Mouse (Mus musculus): ENCODE measurements around the gene Ap1g1. TPM values are rescaled to one million over a fixed set of nuclear protein-coding genes. Genes with fewer than 3 reads are reported as not detected.

The Ap1g1 gene
- polyA plus RNA-seq, 1 experiment = 68.4 TPM

- Histone ChIP-seq H3K4me1 (ENCODE audit: control insufficient read depth, insufficient read depth, low read length) (peaks cover 4% of the 10 kb centered on the region), H3K27ac (ENCODE audit: insufficient read depth, low read length) (peak overlapping the region; percentile 94), H3K4me3 (ENCODE audit: insufficient read depth, low read length) (peak overlapping the region; percentile 96)
- TF ChIP-seq CTCF (IDR thresholded peaks at IDR 0.05; ENCODE audit: extremely low read depth, insufficient read depth, low read length) = no peak
- TF ChIP-seq POLR2A (IDR thresholded peaks at IDR 0.05; ENCODE audit: extremely low read depth, insufficient read depth, low read length) = no peak
Observed at GRCm38 (mm10) chr8:109778993-109779421, 653 bp downstream of the Ap1g1 start.

- Histone ChIP-seq H3K4me1 (ENCODE audit: control insufficient read depth, insufficient read depth, low read length) (peaks cover 4% of the 10 kb centered on the region), H3K27ac (ENCODE audit: insufficient read depth, low read length) (peak overlapping the region; percentile 94; the same call in 1 of the 2 replicates), H3K4me3 (ENCODE audit: insufficient read depth, low read length) (peak overlapping the region; percentile 96)
- TF ChIP-seq CTCF (IDR thresholded peaks at IDR 0.05; ENCODE audit: extremely low read depth, insufficient read depth, low read length) (no peak), POLR2A (IDR thresholded peaks at IDR 0.05; ENCODE audit: extremely low read depth, insufficient read depth, low read length) (no peak)
Observed at GRCm38 (mm10) chr8:109779431-109780228, 1.3 kb downstream of the Ap1g1 start.

GRCm38 (mm10) chr8:109780548-109780947, 2.2 kb downstream of the Ap1g1 start:
- Histone ChIP-seq H3K4me1 (ENCODE audit: control insufficient read depth, insufficient read depth, low read length) (peaks cover 4% of the 10 kb centered on the region), H3K27ac (ENCODE audit: insufficient read depth, low read length) (no peak overlapping the region), H3K4me3 (ENCODE audit: insufficient read depth, low read length) (no peak overlapping the region; the same call in 1 of the 2 replicates)
- no peak for TF ChIP-seq CTCF (IDR thresholded peaks at IDR 0.05; ENCODE audit: extremely low read depth, insufficient read depth, low read length)
- no peak for TF ChIP-seq POLR2A (IDR thresholded peaks at IDR 0.05; ENCODE audit: extremely low read depth, insufficient read depth, low read length)

GRCm38 (mm10) chr8:109790938-109791337, 12.6 kb downstream of the Ap1g1 start:
- no peak overlapping the region for H3K27ac ChIP-seq (ENCODE audit: insufficient read depth, low read length)
- no peak overlapping the region for H3K4me3 ChIP-seq (ENCODE audit: insufficient read depth, low read length)
- H3K4me1 ChIP-seq (ENCODE audit: control insufficient read depth, insufficient read depth, low read length) = no peaks in the 10 kb centered on the region; the same call in 1 of the 2 replicates
- no peak for TF ChIP-seq POLR2A (IDR thresholded peaks at IDR 0.05; ENCODE audit: extremely low read depth, insufficient read depth, low read length)
- TF ChIP-seq CTCF (IDR thresholded peaks at IDR 0.05; ENCODE audit: extremely low read depth, insufficient read depth, low read length) = no peak

- Histone ChIP-seq H3K4me1 (ENCODE audit: control insufficient read depth, insufficient read depth, low read length) (peaks cover 2% of the 10 kb centered on the region; the same call in 1 of the 2 replicates), H3K4me3 (ENCODE audit: insufficient read depth, low read length) (no peak overlapping the region), H3K27ac (ENCODE audit: insufficient read depth, low read length) (no peak overlapping the region)
- TF ChIP-seq POLR2A (IDR thresholded peaks at IDR 0.05; ENCODE audit: extremely low read depth, insufficient read depth, low read length) (no peak), CTCF (IDR thresholded peaks at IDR 0.05; ENCODE audit: extremely low read depth, insufficient read depth, low read length) (no peak)
Observed at GRCm38 (mm10) chr8:109795166-109795565, 16.8 kb downstream of the Ap1g1 start.

- no peak for TF ChIP-seq CTCF (IDR thresholded peaks at IDR 0.05; ENCODE audit: extremely low read depth, insufficient read depth, low read length)
- TF ChIP-seq POLR2A (IDR thresholded peaks at IDR 0.05; ENCODE audit: extremely low read depth, insufficient read depth, low read length) = no peak
- H3K4me3 ChIP-seq (ENCODE audit: insufficient read depth, low read length) = no peak overlapping the region
Observed at GRCm38 (mm10) chr8:109798721-109799120, 20.4 kb downstream of the Ap1g1 start.

GRCm38 (mm10) chr8:109799245-109799644, 20.9 kb downstream of the Ap1g1 start:
- no peak overlapping the region for H3K27ac ChIP-seq (ENCODE audit: insufficient read depth, low read length)
- H3K4me3 ChIP-seq (ENCODE audit: insufficient read depth, low read length) = no peak overlapping the region
- H3K4me1 ChIP-seq (ENCODE audit: control insufficient read depth, insufficient read depth, low read length) = peaks cover 2% of the 10 kb centered on the region
- no peak for TF ChIP-seq POLR2A (IDR thresholded peaks at IDR 0.05; ENCODE audit: extremely low read depth, insufficient read depth, low read length)
- TF ChIP-seq CTCF (IDR thresholded peaks at IDR 0.05; ENCODE audit: extremely low read depth, insufficient read depth, low read length) = no peak

More at GRCm38 (mm10) chr8:109798721-109799120, 20.4 kb downstream of the Ap1g1 start:
- Histone ChIP-seq H3K27ac (ENCODE audit: insufficient read depth, low read length) (no peak overlapping the region), H3K4me1 (ENCODE audit: control insufficient read depth, insufficient read depth, low read length) (peaks cover 2% of the 10 kb centered on the region)

GRCm38 (mm10) chr8:109800325-109800724, 22.0 kb downstream of the Ap1g1 start:
- H3K4me1 ChIP-seq (ENCODE audit: control insufficient read depth, insufficient read depth, low read length) = peaks cover 2% of the 10 kb centered on the region
- H3K4me3 ChIP-seq (ENCODE audit: insufficient read depth, low read length) = no peak overlapping the region
- H3K27ac ChIP-seq (ENCODE audit: insufficient read depth, low read length) = no peak overlapping the region
- no peak for TF ChIP-seq CTCF (IDR thresholded peaks at IDR 0.05; ENCODE audit: extremely low read depth, insufficient read depth, low read length)
- no peak for TF ChIP-seq POLR2A (IDR thresholded peaks at IDR 0.05; ENCODE audit: extremely low read depth, insufficient read depth, low read length)

- no peak for TF ChIP-seq POLR2A (IDR thresholded peaks at IDR 0.05; ENCODE audit: extremely low read depth, insufficient read depth, low read length)
- no peak for TF ChIP-seq CTCF (IDR thresholded peaks at IDR 0.05; ENCODE audit: extremely low read depth, insufficient read depth, low read length)
- no peak overlapping the region for H3K4me3 ChIP-seq (ENCODE audit: insufficient read depth, low read length)
- H3K27ac ChIP-seq (ENCODE audit: insufficient read depth, low read length) = no peak overlapping the region
- peaks cover 3% of the 10 kb centered on the region for H3K4me1 ChIP-seq (ENCODE audit: control insufficient read depth, insufficient read depth, low read length)
Observed at GRCm38 (mm10) chr8:109803211-109803610, 24.9 kb downstream of the Ap1g1 start.

- Histone ChIP-seq H3K27ac (ENCODE audit: insufficient read depth, low read length) (no peak overlapping the region), H3K4me1 (ENCODE audit: control insufficient read depth, insufficient read depth, low read length) (peaks cover 3% of the 10 kb centered on the region), H3K4me3 (ENCODE audit: insufficient read depth, low read length) (no peak overlapping the region)
- TF ChIP-seq POLR2A (IDR thresholded peaks at IDR 0.05; ENCODE audit: extremely low read depth, insufficient read depth, low read length) (no peak), CTCF (IDR thresholded peaks at IDR 0.05; ENCODE audit: extremely low read depth, insufficient read depth, low read length) (no peak)
Observed at GRCm38 (mm10) chr8:109803801-109804200, 25.4 kb downstream of the Ap1g1 start.
